Mouse (Mus musculus): ENCODE measurements at regions not wholly inside any gene's neighbourhood (a gene's known extent, or its start where the extent isn't known, plus 50 kb on each side); places are given as distances from the start of the nearest gene placed in this dataset.

DNA sequence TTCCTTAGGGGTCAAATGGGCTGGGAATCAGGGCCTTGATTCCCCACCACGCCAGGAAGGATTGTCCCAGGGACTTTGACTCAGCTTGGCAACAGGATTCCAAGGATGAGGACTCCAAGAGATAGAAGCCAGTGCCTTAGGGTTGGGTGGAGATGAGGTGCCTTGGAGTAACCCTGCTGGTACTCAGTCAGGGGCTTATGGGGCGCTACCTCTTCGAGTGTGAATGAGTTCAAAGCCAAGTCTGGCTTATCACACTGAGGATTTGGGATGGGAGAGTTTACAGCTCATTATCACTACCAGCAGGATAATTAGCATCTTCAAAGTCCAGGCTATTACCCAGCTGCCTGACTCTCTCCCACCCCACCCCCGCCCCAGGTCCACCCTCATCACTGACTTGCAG, 213.5 kb downstream of the Cdh26 start:
- DNase-seq (ENCODE audit: low spot score in 2 of 2) = no peak

DNA sequence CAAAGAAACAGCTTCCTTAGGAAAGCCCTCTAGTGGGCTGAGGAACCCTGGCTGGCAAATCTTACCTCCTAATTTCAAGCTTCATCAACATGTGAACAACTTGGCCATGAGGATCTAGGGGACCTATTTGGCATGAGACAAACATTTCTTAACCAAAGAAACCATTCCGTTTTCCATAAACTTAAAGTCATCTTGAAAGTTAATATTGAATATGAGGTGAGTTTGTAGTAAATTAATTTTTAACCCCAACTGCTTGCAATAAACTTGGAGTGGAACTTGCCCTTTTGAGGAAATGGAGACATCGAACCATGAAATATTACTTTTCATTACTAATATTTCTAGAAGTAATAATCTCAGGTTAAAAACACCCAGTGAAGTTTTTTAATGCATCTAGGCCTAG, 229.7 kb downstream of the Cdh26 start:
- no peak for DNase-seq (ENCODE audit: low spot score in 2 of 2)

GRCm38 (mm10) chr2:178662396-178662795, 232.1 kb downstream of the Cdh26 start:
- no peak for DNase-seq (ENCODE audit: low spot score in 2 of 2)

DNA sequence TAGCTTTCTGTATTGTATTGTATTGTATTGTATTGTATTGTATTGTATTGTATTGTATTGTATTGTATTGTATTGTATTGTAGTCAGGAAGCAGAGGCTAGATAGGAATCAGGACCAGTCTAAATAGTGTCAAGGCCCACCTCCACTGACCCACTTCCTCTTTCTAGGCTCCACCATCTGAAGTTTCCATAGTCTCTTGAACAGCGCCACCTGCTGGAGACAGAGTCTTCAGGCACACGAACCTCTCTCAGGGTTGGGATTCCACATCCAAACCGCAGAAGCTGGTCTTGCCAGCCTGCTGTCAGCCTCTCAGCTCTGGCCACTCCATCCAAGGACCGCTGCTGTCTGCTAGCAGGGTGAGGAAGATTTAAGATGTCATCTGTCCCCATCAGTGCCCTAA, 234.6 kb downstream of the Cdh26 start:
- DNase-seq (ENCODE audit: low spot score in 2 of 2) = peak; percentile 45 to 66

DNA sequence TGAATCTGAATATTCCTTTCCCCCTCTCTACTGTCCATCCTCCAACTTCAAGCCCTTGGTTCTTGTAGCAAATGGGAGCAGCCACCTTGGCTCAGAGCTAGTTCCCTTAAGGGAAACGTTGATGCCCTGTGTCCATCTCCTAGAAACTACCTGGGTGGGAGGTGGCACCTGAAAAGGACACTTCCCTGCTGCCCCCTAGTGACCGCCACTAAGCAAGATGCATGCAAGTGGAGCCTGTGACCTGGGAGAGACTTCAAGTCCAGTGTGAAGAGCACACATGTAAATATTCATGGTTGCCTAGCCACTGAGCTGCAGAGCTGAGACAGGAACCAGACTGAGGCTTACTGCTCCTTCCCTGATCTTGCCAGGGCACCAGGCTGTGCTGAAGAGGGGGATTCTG, 238.1 kb downstream of the Cdh26 start:
- no peak for DNase-seq (ENCODE audit: low spot score in 2 of 2)

GRCm38 (mm10) chr2:178670952-178671351, 240.6 kb downstream of the Cdh26 start:
- DNase-seq (ENCODE audit: low spot score in 2 of 2) = no peak

DNA sequence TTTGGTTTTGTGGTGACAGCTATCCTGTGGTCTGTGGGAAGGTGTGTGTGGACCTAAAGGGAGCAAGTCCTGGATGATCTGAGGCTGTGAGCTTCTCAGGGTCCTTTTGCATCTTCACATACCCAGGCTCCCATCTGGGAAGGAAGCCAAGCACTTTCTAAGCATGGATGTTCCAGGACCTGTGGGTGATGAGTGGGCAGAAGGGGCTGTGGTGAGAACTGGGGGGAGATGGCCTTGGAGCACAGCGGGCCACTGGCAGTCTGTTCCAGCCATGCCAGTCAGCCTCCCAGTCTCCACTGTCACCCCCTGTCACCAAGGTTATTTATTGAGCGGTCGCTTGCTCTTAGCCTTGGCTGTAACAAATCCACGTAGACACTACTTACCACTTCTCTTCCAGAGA, 243.3 kb downstream of the Cdh26 start:
- DNase-seq (ENCODE audit: low spot score in 2 of 2) = no peak

- DNase-seq (ENCODE audit: low spot score in 2 of 2) = no peak
These were observed 244.3 kb downstream of the Cdh26 start for GRCm38 (mm10) chr2:178674621-178675020.

DNA sequence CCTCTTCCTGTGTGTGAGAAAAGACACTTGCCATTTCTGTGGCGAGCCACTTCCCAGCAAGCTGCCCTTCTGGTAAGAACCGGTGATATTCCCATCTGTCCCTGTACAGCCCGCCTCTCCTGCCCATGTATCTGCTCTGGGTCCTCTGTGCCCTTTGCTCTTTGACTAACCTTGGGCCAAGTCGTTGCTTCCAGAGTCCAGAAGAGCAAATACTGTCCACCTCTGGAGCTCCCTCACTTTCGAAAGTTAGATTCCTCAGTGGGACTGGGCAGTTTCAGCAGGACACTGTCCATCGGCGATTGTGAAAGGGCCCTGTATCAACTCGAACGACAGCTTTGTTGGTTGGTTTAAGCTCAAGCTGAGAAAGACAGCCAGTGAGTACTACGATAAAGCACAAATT, 246.6 kb downstream of the Cdh26 start:
- no peak for DNase-seq (ENCODE audit: low spot score in 2 of 2)

DNA sequence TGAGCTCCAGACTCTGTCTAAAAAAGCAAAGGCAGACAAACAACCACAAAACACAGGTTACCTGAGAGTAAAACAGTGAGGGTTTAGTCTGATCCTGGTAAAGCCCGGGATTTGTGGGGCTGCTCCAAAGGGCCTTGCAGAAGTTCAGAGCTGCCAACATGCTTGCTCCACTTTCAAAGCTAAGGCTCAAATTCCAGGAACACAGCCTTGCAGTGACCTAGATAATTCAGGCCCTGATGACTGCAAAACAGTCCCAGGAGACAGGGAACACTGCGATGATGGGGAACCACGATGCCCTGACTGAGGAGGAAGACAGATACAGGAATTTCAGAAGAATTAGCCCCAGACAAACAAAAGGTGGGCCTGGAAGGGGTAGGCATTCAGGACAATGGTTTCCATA, 250.0 kb downstream of the Cdh26 start:
- no peak for DNase-seq (ENCODE audit: low spot score in 2 of 2)

DNA sequence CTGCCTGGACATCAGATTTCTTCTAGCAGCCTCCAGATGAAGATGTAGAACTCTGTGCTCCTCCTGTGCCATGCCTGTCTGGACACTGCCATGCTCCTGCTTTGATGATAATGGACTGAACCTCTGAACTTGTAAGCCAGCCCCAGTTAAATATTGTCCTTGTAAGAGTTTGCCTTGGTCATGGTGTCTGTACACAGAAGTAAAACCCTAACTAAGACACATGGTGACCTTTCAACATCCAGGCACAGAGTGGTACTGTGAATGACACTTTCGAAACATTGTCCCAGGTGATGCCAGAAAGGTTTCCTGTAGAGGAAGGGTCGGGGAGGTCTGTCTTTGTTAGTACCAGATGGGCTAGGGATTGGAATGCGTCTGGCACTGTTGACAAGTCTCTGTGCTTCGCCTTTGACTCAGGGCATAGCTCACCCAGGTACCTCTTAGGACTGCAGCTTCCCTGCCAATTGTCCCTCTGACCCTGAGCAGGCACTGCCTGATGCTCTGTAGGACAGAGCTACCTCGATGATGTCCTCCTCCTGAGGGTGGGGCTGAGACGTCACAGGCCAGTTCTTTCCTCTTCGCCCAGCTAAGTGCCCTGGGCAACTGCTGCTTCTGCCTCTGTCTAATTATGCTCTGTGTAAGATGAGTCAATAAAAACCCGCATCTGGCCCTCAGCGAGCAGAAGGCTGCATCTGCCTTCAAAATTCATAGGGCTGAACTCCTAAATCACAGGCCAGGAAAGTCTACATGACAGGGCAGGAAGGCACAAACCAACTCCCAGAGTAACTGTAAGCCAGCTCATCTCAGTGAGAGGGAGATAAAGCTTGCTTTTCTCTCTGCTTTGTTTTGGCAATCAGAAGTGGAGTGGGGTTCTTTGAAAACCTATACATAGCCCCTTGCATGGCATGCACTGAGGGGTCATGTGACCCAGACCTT, 254.0 kb downstream of the Cdh26 start:
- no peak for DNase-seq (ENCODE audit: low spot score in 2 of 2)

DNA sequence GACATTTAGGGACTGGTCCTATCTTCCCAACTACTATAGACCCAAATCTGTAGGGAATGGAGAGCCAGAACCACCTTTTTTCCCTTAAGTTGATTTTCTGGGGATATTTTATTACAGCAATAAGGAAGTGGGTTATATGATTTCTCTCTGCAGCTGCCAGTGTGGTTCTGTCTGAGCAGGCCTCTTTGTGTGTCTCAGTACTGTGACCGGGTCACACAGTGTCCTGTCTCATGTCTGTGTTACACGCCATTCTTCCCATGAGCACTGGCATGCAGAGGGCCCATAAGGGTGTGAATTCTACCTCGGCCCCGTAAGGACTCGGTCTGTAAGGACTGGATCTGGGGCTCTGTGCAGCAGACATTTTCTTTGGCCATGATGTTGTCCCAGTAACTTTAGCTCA, 254.9 kb downstream of the Cdh26 start:
- no peak for DNase-seq (ENCODE audit: low spot score in 2 of 2)

GRCm38 (mm10) chr2:178686167-178686601, 255.9 kb downstream of the Cdh26 start:
- DNase-seq (ENCODE audit: low spot score in 2 of 2) = no peak

DNA sequence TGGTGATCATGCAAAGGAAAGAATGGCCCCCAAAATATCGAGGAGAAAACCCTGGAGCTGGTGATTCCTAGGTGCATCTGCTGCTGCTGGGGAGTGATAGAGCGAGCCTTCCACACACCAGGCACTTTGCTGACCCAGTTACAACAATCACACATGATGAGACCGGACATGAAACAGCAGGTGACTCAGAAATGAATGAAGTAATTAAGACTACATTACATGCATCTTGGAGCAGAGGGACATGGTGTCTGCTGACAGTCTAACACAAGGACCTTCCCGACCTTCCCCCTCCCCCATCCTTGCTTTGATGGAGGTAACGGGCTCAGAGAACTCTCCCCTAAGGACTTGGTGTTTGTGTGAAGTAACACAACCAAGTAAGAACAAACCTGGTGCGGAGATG, 258.3 kb downstream of the Cdh26 start:
- no peak for DNase-seq (ENCODE audit: low spot score in 2 of 2)

DNA sequence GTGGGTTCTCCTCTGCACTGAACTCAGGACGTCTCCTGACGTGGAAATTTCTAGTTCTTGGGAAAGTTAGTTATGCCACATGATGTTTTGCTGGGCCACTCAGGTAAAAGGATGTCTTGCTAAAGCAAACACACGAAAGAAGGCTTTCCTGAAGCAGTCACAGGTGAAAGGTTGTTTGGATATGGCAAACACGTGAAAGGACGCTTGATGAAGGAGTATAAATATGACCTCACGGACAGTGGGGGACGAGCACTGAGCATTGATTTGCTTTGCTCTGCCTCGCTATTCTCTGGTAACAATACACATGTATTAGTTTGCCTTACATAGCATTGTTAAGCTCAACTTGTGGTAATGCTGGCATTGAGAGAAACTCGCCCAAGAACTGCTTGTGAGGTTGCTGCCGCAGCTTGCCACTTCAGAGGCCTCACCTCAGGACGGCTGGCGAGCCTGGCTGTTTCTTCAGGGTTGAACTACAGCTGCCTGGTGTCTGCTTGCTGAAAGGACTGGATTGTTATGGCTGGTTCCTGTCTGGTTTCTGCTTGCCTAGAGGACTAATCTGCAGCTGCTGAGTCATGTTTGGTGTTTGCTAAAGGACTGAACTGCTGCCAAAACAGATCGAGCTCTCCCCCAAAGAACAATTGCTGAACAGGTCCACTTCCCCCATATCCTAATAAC, 261.0 kb downstream of the Cdh26 start:
- no peak for DNase-seq (ENCODE audit: low spot score in 2 of 2)

DNA sequence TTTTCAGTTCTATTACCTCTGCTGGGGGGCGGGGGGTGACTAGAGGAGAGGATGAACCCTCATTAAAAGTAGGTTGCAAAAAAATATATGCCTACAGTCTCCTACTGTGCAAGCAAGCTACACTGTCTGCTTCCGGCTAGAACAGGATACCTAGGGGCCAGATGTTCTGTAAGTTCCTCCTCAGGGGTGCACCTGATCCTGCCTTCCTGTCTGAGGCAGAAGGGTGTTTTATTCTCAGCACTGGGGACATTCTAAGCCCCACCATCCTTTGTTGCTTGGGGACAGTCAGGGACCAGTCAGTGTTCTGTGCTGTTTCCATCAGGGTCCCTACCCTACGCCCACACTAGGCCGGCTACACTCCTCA, 261.5 kb downstream of the Cdh26 start:
- DNase-seq (ENCODE audit: low spot score in 2 of 2) = no peak

GRCm38 (mm10) chr2:178692231-178692630, 261.9 kb downstream of the Cdh26 start:
- DNase-seq (ENCODE audit: low spot score in 2 of 2) = no peak

DNA sequence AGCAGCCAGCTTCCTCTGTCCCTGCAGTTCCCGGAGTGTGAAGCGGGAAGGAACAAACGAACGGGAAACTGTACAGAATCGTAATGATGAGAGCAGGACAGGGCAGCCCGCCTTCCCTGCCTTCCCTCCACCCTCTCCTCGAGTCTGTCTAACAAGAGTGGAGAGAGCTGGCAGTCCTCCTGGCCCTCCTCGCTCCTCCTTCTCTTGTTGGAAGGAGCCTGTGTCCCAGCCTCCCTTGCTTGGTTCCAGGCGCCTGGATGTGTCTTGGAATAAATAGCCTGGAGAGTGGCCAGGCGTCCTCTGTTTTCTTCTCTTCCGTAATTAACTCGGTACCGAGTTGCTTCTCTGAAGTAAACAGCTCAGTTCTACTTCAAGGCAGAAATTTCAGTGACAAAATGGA, 268.3 kb downstream of the Cdh26 start:
- no peak for DNase-seq (ENCODE audit: low spot score in 2 of 2)

GRCm38 (mm10) chr2:178700825-178701224, 270.5 kb downstream of the Cdh26 start:
- DNase-seq (ENCODE audit: low spot score in 2 of 2) = no peak

GRCm38 (mm10) chr2:178704510-178704909, 274.2 kb downstream of the Cdh26 start:
- no peak for DNase-seq (ENCODE audit: low spot score in 2 of 2)

- DNase-seq (ENCODE audit: low spot score in 2 of 2) = no peak
These were observed 278.3 kb downstream of the Cdh26 start for GRCm38 (mm10) chr2:178708649-178709048.

DNA sequence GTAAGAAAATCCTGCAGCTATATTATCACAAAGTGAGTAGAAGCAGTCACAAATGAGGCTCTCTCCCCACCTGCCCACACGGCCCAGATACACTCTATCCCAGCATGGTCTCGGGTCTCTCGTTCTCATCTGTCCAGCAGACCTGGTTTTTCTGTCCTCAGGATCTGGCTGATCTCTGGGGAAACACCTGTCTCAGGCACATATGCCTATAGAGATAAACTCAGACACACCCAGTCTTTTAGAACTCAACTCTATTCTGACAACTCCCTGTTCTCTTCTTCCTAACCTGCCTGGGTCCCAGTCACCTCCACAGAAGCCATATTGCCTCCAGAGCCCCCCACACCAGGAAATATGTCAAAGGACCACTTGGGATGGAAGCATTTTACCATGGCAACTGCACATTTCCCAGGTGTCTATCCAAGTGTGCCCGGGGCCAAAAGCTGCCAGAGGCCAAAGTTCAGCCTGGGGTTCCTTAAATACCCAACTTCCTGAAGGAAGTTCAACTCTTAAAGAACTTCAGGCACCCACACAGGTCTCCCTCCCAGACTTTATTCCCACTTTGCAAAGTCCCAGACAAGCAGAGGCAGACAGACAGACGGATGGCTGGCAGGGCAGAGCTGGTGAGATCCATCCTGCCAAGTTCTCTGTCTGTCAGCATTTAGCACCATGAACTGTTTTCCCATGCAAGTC, 279.0 kb downstream of the Cdh26 start:
- DNase-seq (ENCODE audit: low spot score in 2 of 2) = no peak

DNA sequence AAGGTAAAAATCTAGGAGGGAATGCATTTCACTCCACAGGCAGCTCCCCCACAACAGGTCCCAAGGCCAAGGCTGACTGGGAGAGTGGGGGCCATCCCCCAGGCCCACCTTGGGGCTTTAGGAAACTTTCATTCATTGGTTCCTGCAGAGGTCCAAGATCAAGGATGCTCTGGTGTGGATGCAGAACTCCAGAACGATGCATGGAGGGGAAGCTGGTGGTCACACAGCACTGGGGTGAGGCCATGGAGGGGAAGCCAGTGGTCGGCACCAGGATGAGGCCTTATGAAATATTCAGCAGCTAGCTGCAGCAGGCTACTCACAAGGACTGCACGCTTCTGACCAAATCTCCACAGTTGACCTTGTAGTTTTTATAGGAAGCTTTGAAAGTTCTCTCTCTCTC, 279.7 kb downstream of the Cdh26 start:
- no peak for DNase-seq (ENCODE audit: low spot score in 2 of 2)
